Mouse (Mus musculus): ENCODE data around the gene Cacna1d. TPM values are rescaled to one million over a fixed set of nuclear protein-coding genes. Genes with fewer than 3 reads are reported as not detected.

Gene Cacna1d
- polyA plus RNA-seq, 1 experiment from 2014 or later: 0.12 TPM

DNA sequence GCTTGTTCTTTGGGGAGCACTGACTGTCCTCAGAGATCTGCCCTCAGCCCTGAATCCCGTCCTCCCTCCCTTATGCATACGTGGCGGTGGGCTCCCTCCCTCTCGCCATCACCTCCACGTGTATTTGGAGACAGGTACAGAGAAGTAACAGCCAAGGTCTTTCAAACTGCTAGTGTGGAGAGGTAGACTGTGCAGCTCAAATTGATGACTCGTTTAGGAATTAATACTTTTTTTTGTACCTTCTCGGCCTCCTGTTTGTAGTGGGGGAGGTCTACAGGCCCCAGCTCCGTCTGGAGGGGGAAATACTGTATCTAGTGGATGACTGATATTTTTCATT, 137.2 kb downstream of the Cacna1d start:
- Histone ChIP-seq H3K4me1 (ENCODE audit: control insufficient read depth, low read depth, low read length) (no peaks in the 10 kb centered on the region), H3K9me3 (replicated peaks; ENCODE audit: control insufficient read depth, low read length) (no peaks in the 10 kb centered on the region), H3K27ac (ENCODE audit: low read length) (no peak overlapping the region), H3K27me3 (ENCODE audit: control insufficient read depth, insufficient read depth, low read depth, low read length) (peaks cover 50% of the 10 kb centered on the region), H3K4me2 (ENCODE audit: low read depth, low read length) (no peak overlapping the region), H3K4me3 (ENCODE audit: low read depth, low read length) (no peak overlapping the region), H3K36me3 (ENCODE audit: control insufficient read depth, insufficient read depth) (no peaks in the 10 kb centered on the region), H3K9ac (ENCODE audit: low read depth, low read length) (no peak overlapping the region)
- no peak for ATAC-seq (ENCODE audit: low read depth)
- 7% methylated on average over 8 of the region's 8 CpGs for WGBS (ENCODE audit: insufficient replicate concordance)

- Histone ChIP-seq H3K9me3 (replicated peaks; ENCODE audit: control insufficient read depth, low read length) (no peaks in the 10 kb centered on the region), H3K27me3 (ENCODE audit: control insufficient read depth, insufficient read depth, low read depth, low read length) (peaks cover 50% of the 10 kb centered on the region), H3K36me3 (ENCODE audit: control insufficient read depth, insufficient read depth) (no peaks in the 10 kb centered on the region), H3K27ac (ENCODE audit: low read length) (no peak overlapping the region), H3K4me1 (ENCODE audit: control insufficient read depth, low read depth, low read length) (no peaks in the 10 kb centered on the region), H3K9ac (ENCODE audit: low read depth, low read length) (no peak overlapping the region; the same call in 1 of the 2 replicates), H3K4me3 (ENCODE audit: low read depth, low read length) (peak overlapping the region; percentile 55), H3K4me2 (ENCODE audit: low read depth, low read length) (peak overlapping the region; percentile 58)
- WGBS (ENCODE audit: insufficient replicate concordance): under 1% methylated on average over 54 of the region's 114 CpGs
- no peak for ATAC-seq (ENCODE audit: low read depth)
Observed at GRCm38 (mm10) chr14:30353291-30354126, 137.7 kb downstream of the Cacna1d start.

GRCm38 (mm10) chr14:30352951-30353270, 138.3 kb downstream of the Cacna1d start:
- no peak for ATAC-seq (ENCODE audit: low read depth)
- 3% methylated on average over 10 of the region's 10 CpGs for WGBS (ENCODE audit: insufficient replicate concordance)
- H3K4me3 ChIP-seq (ENCODE audit: low read depth, low read length): peak overlapping the region; percentile 55

DNA sequence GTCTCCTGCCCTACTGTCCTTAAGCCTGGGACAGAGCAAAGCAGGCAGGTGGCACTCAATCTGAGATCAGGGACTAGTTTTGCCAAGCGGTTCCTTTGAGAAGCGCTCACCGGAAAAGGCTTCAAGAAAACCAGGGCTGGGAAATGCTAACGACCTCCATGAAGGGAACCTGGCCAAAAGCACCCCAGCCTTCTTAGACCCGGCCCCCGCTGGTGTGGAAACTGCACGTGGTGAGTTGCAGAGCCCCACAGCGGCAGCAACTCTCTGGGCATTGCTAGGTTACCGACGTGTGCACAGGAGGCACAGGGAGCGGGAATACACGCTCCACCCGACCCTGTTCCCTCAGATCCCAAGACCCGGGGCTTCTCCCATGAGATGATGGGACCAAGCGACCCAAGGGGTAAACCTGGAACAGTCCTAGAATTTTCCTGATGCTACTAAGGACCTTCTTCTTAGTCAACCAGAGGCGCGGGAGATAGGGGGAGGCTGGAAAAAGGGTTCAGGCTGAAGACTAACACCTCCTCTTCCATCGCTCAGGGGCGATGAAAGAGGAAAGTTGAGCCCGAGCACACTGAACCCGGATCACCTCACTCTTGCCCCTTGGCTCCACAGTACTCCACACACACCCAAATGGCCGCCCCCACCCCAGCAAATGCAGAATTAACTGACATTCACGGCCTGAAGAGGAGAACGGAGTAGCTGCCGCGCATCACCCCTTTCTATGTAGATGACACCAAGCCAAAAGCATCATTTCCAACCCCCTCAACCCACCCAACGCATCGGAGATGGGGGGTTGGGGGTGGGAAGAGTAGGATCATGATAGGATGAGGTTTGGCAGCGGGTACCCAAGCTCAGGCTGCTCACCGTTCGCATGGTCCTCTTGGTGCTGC, 138.9 kb downstream of the Cacna1d start:
- WGBS (ENCODE audit: insufficient replicate concordance): 5% methylated on average over 31 of the region's 31 CpGs
- Histone ChIP-seq H3K9me3 (replicated peaks; ENCODE audit: control insufficient read depth, low read length) (no peaks in the 10 kb centered on the region), H3K4me1 (ENCODE audit: control insufficient read depth, low read depth, low read length) (no peaks in the 10 kb centered on the region), H3K4me3 (ENCODE audit: low read depth, low read length) (peak overlapping the region; percentile 55), H3K36me3 (ENCODE audit: control insufficient read depth, insufficient read depth) (no peaks in the 10 kb centered on the region), H3K27ac (ENCODE audit: low read length) (no peak overlapping the region), H3K4me2 (ENCODE audit: low read depth, low read length) (peak overlapping the region; percentile 41), H3K27me3 (ENCODE audit: control insufficient read depth, insufficient read depth, low read depth, low read length) (peaks cover 50% of the 10 kb centered on the region), H3K9ac (ENCODE audit: low read depth, low read length) (no peak overlapping the region)
- ATAC-seq (ENCODE audit: low read depth): no peak

More at GRCm38 (mm10) chr14:30352951-30353270, 138.3 kb downstream of the Cacna1d start:
- Histone ChIP-seq H3K4me2 (ENCODE audit: low read depth, low read length) (peak overlapping the region; percentile 41), H3K27ac (ENCODE audit: low read length) (no peak overlapping the region), H3K36me3 (ENCODE audit: control insufficient read depth, insufficient read depth) (no peaks in the 10 kb centered on the region), H3K27me3 (ENCODE audit: control insufficient read depth, insufficient read depth, low read depth, low read length) (peaks cover 50% of the 10 kb centered on the region), H3K4me1 (ENCODE audit: control insufficient read depth, low read depth, low read length) (no peaks in the 10 kb centered on the region), H3K9me3 (replicated peaks; ENCODE audit: control insufficient read depth, low read length) (no peaks in the 10 kb centered on the region), H3K9ac (ENCODE audit: low read depth, low read length) (no peak overlapping the region)

GRCm38 (mm10) chr14:30350285-30350684, 141.0 kb downstream of the Cacna1d start:
- no peak for ATAC-seq (ENCODE audit: low read depth)
- peaks cover 45% of the 10 kb centered on the region for H3K27me3 ChIP-seq (ENCODE audit: control insufficient read depth, insufficient read depth, low read depth, low read length)
- WGBS (ENCODE audit: insufficient replicate concordance): 61% methylated on average over 6 of the region's 6 CpGs

DNA sequence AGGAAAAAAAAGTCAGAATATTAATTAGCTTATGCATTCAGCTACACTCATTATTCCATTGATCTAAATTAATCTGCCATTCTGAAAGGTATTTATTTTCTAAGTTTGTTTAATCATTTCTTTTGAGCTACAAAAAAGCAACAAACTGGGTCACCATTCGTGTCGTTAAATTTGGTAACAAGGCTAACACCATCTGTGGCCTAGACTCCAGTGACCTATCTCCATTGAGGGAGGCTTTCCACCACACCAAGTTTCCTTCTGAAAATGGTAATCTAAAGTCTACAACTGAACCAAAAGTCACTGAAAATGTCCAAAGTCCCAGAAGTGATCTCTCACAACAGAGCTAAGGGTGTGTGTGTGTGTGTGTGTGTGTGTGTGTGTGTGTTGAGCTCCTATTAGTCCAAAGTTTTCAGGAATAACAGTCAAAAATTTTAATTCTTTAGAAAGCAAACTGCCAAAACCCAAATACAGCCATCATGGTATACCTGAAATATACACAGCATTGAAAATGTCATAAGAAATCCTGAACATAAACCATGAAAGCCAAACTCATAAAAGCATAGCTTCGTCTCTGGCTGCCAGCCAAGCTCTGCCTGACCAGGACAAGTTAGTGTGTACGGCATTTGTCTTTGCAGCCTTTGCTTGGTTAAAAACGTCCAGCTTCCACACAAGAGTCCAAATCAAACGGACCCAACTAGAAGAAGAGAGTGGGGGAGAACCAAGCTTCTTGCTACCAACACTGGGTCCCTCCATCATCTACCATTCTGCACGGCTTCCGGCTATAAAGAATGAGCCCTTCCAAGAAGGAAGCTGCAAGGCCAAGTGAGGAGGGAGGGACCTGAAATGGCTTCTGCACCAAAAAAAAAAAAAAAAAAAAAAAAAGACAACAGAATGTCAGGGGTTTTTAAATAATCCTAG, 146.0 kb downstream of the Cacna1d start:
- H3K9me3 ChIP-seq (replicated peaks; ENCODE audit: control insufficient read depth, low read length): no peaks in the 10 kb centered on the region
- no peak overlapping the region for H3K4me3 ChIP-seq (ENCODE audit: low read depth, low read length)
- peaks cover under 1% of the 10 kb centered on the region; the same call in 1 of the 2 replicates for H3K27me3 ChIP-seq (ENCODE audit: control insufficient read depth, insufficient read depth, low read depth, low read length)
- H3K4me1 ChIP-seq (ENCODE audit: control insufficient read depth, low read depth, low read length): no peaks in the 10 kb centered on the region; the same call in 1 of the 2 replicates
- no peaks in the 10 kb centered on the region for H3K36me3 ChIP-seq (ENCODE audit: control insufficient read depth, insufficient read depth)
- WGBS (ENCODE audit: insufficient replicate concordance): 53% methylated on average over 8 of the region's 8 CpGs
- ATAC-seq (ENCODE audit: low read depth): no peak
- H3K9ac ChIP-seq (ENCODE audit: low read depth, low read length): no peak overlapping the region
- H3K27ac ChIP-seq (ENCODE audit: low read length): no peak overlapping the region
- H3K4me2 ChIP-seq (ENCODE audit: low read depth, low read length): no peak overlapping the region

More at GRCm38 (mm10) chr14:30350285-30350684, 141.0 kb downstream of the Cacna1d start:
- H3K4me2 ChIP-seq (ENCODE audit: low read depth, low read length): no peak overlapping the region
- H3K4me1 ChIP-seq (ENCODE audit: control insufficient read depth, low read depth, low read length): no peaks in the 10 kb centered on the region
- no peak overlapping the region for H3K4me3 ChIP-seq (ENCODE audit: low read depth, low read length)
- no peaks in the 10 kb centered on the region for H3K36me3 ChIP-seq (ENCODE audit: control insufficient read depth, insufficient read depth)
- no peaks in the 10 kb centered on the region for H3K9me3 ChIP-seq (replicated peaks; ENCODE audit: control insufficient read depth, low read length)
- H3K9ac ChIP-seq (ENCODE audit: low read depth, low read length): no peak overlapping the region
- H3K27ac ChIP-seq (ENCODE audit: low read length): no peak overlapping the region

DNA sequence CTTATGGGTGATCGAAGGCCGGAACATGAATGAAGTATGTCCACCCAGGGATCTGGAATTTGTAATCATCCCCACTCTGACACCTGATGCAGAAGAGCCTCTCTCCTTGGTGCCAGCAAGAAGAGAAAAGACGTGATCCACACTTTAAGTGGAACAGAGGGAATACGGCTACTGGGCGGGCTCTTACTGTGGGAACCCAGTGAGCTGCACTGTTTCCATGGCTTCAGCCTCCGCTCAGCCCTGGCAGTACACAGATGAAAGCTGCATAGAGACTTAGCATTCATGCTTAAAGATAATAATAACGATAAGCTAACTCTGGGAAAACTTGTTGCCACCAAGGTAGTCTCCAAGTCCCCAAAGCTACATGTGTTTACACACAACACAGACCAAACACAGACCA, 147.5 kb downstream of the Cacna1d start:
- ATAC-seq (ENCODE audit: low read depth): no peak

DNA sequence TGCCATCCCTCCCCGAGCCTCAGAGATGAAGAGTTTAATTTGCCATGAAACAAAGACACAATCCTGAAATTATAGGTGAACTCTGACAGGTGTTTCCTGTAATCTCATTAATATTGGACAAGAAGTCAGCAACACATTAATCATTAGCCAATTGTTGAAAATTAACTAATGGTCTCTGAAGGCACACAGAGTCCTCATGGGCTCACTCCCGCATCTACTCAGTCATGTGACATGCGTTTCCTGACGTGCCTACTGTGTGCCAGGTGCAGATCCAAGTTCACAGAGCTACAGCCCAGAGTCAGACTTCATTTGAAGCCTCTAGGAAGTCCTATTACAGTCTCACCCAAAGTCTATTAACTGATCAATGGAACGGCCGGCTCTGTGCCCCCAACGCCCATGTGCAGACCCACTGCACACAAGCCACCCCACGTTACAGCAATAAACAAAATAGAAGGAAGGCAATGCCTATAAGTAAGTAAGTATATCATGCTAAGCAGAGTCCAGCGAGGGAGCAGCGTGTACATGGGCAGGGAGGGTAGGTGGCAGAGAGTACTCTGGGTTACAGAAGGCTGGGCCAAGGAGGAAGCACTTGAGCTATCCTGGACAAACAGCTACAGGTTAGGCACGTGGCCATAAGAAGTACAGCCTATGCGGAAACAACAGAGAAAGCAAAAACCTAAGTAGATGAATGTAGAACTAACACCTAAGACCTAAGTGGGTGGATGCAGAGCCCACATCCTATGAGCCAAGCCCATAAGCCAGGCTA, 149.2 kb downstream of the Cacna1d start:
- Histone ChIP-seq H3K9ac (ENCODE audit: low read depth, low read length) (no peak overlapping the region), H3K36me3 (ENCODE audit: control insufficient read depth, insufficient read depth) (no peaks in the 10 kb centered on the region), H3K4me3 (ENCODE audit: low read depth, low read length) (no peak overlapping the region), H3K9me3 (replicated peaks; ENCODE audit: control insufficient read depth, low read length) (no peaks in the 10 kb centered on the region), H3K27me3 (ENCODE audit: control insufficient read depth, insufficient read depth, low read depth, low read length) (no peaks in the 10 kb centered on the region), H3K27ac (ENCODE audit: low read length) (no peak overlapping the region), H3K4me1 (ENCODE audit: control insufficient read depth, low read depth, low read length) (no peaks in the 10 kb centered on the region; the same call in 1 of the 2 replicates), H3K4me2 (ENCODE audit: low read depth, low read length) (peak overlapping the region; percentile 32; the same call in 1 of the 2 replicates)
- 68% methylated on average over 12 of the region's 12 CpGs for WGBS (ENCODE audit: insufficient replicate concordance)
- ATAC-seq (ENCODE audit: low read depth): peak; percentile 37; the same call in 1 of the 2 replicates

More for the DNA sequence above, 147.5 kb downstream of the Cacna1d start:
- Histone ChIP-seq H3K9me3 (replicated peaks; ENCODE audit: control insufficient read depth, low read length) (no peaks in the 10 kb centered on the region), H3K27me3 (ENCODE audit: control insufficient read depth, insufficient read depth, low read depth, low read length) (no peaks in the 10 kb centered on the region), H3K4me3 (ENCODE audit: low read depth, low read length) (no peak overlapping the region), H3K4me1 (ENCODE audit: control insufficient read depth, low read depth, low read length) (no peaks in the 10 kb centered on the region; the same call in 1 of the 2 replicates), H3K9ac (ENCODE audit: low read depth, low read length) (no peak overlapping the region), H3K4me2 (ENCODE audit: low read depth, low read length) (no peak overlapping the region), H3K27ac (ENCODE audit: low read length) (no peak overlapping the region), H3K36me3 (ENCODE audit: control insufficient read depth, insufficient read depth) (no peaks in the 10 kb centered on the region)
- 74% methylated on average over 7 of the region's 7 CpGs for WGBS (ENCODE audit: insufficient replicate concordance)
